Mouse (Mus musculus): ENCODE measurements around the gene Rps6ka1. TPM values are rescaled to one million over a fixed set of nuclear protein-coding genes. Genes with fewer than 3 reads are reported as not detected.

Rps6ka1 gene
- polyA plus RNA-seq, 1 experiment from 2014 or later, result 79.4 TPM

GRCm38 (mm10) chr4:133827354-133827753, 60.2 kb downstream of the Rps6ka1 start:
- H3K27me3 ChIP-seq (ENCODE audit: control insufficient read depth, insufficient read depth, low read depth, low read length), result no peaks in the 10 kb centered on the region
- ATAC-seq (ENCODE audit: low read depth), result no peak
- 68% methylated on average over 6 of the region's 6 CpGs for WGBS (ENCODE audit: insufficient replicate concordance)

GRCm38 (mm10) chr4:133825731-133826130, 61.9 kb downstream of the Rps6ka1 start:
- Histone ChIP-seq H3K9ac (ENCODE audit: low read depth, low read length) (no peak overlapping the region), H3K27ac (ENCODE audit: low read length) (no peak overlapping the region), H3K4me1 (ENCODE audit: control insufficient read depth, low read depth, low read length) (peaks cover 19% of the 10 kb centered on the region), H3K36me3 (ENCODE audit: control insufficient read depth, insufficient read depth) (no peaks in the 10 kb centered on the region), H3K27me3 (ENCODE audit: control insufficient read depth, insufficient read depth, low read depth, low read length) (no peaks in the 10 kb centered on the region), H3K4me3 (ENCODE audit: low read depth, low read length) (no peak overlapping the region), H3K4me2 (ENCODE audit: low read depth, low read length) (no peak overlapping the region), H3K9me3 (replicated peaks; ENCODE audit: control insufficient read depth, low read length) (no peaks in the 10 kb centered on the region)
- ATAC-seq (ENCODE audit: low read depth), result no peak
- WGBS (ENCODE audit: insufficient replicate concordance), result 41% methylated on average over 3 of the region's 3 CpGs

More at GRCm38 (mm10) chr4:133827354-133827753, 60.2 kb downstream of the Rps6ka1 start:
- Histone ChIP-seq H3K4me3 (ENCODE audit: low read depth, low read length) (no peak overlapping the region), H3K9ac (ENCODE audit: low read depth, low read length) (no peak overlapping the region), H3K27ac (ENCODE audit: low read length) (no peak overlapping the region), H3K9me3 (replicated peaks; ENCODE audit: control insufficient read depth, low read length) (no peaks in the 10 kb centered on the region), H3K4me1 (ENCODE audit: control insufficient read depth, low read depth, low read length) (peaks cover 19% of the 10 kb centered on the region), H3K4me2 (ENCODE audit: low read depth, low read length) (no peak overlapping the region), H3K36me3 (ENCODE audit: control insufficient read depth, insufficient read depth) (no peaks in the 10 kb centered on the region)

- no peak overlapping the region for H3K9ac ChIP-seq (ENCODE audit: low read depth, low read length)
- no peak overlapping the region for H3K27ac ChIP-seq (ENCODE audit: low read length)
- H3K4me3 ChIP-seq (ENCODE audit: low read depth, low read length), result no peak overlapping the region
- H3K4me2 ChIP-seq (ENCODE audit: low read depth, low read length), result no peak overlapping the region
- no peaks in the 10 kb centered on the region for H3K27me3 ChIP-seq (ENCODE audit: control insufficient read depth, insufficient read depth, low read depth, low read length)
- WGBS (ENCODE audit: insufficient replicate concordance), result 22% methylated on average over 9 of the region's 9 CpGs
- peaks cover 9% of the 10 kb centered on the region for H3K4me1 ChIP-seq (ENCODE audit: control insufficient read depth, low read depth, low read length)
- ATAC-seq (ENCODE audit: low read depth), result no peak
- H3K36me3 ChIP-seq (ENCODE audit: control insufficient read depth, insufficient read depth), result no peaks in the 10 kb centered on the region
- H3K9me3 ChIP-seq (replicated peaks; ENCODE audit: control insufficient read depth, low read length), result no peaks in the 10 kb centered on the region
Observed at GRCm38 (mm10) chr4:133820806-133821560, 66.6 kb downstream of the Rps6ka1 start.

GRCm38 (mm10) chr4:133820166-133820565, 67.4 kb downstream of the Rps6ka1 start:
- H3K9me3 ChIP-seq (replicated peaks; ENCODE audit: control insufficient read depth, low read length), result no peaks in the 10 kb centered on the region
- H3K36me3 ChIP-seq (ENCODE audit: control insufficient read depth, insufficient read depth), result no peaks in the 10 kb centered on the region
- no peak overlapping the region for H3K27ac ChIP-seq (ENCODE audit: low read length)
- ATAC-seq (ENCODE audit: low read depth), result no peak
- no peak overlapping the region for H3K9ac ChIP-seq (ENCODE audit: low read depth, low read length)
- H3K27me3 ChIP-seq (ENCODE audit: control insufficient read depth, insufficient read depth, low read depth, low read length), result no peaks in the 10 kb centered on the region
- peaks cover 16% of the 10 kb centered on the region for H3K4me1 ChIP-seq (ENCODE audit: control insufficient read depth, low read depth, low read length)
- H3K4me3 ChIP-seq (ENCODE audit: low read depth, low read length), result no peak overlapping the region
- 38% methylated on average over 4 of the region's 4 CpGs for WGBS (ENCODE audit: insufficient replicate concordance)
- H3K4me2 ChIP-seq (ENCODE audit: low read depth, low read length), result no peak overlapping the region

GRCm38 (mm10) chr4:133817356-133817755, 70.2 kb downstream of the Rps6ka1 start:
- peaks cover 27% of the 10 kb centered on the region for H3K4me1 ChIP-seq (ENCODE audit: control insufficient read depth, low read depth, low read length)
- no peaks in the 10 kb centered on the region for H3K36me3 ChIP-seq (ENCODE audit: control insufficient read depth, insufficient read depth)
- 81% methylated on average over 5 of the region's 5 CpGs for WGBS (ENCODE audit: insufficient replicate concordance)
- H3K27me3 ChIP-seq (ENCODE audit: control insufficient read depth, insufficient read depth, low read depth, low read length), result no peaks in the 10 kb centered on the region
- no peak for ATAC-seq (ENCODE audit: low read depth)
- H3K9me3 ChIP-seq (replicated peaks; ENCODE audit: control insufficient read depth, low read length), result no peaks in the 10 kb centered on the region
- H3K27ac ChIP-seq (ENCODE audit: low read length), result no peak overlapping the region
- H3K4me3 ChIP-seq (ENCODE audit: low read depth, low read length), result no peak overlapping the region
- H3K4me2 ChIP-seq (ENCODE audit: low read depth, low read length), result no peak overlapping the region
- no peak overlapping the region for H3K9ac ChIP-seq (ENCODE audit: low read depth, low read length)

- H3K4me3 ChIP-seq (ENCODE audit: low read depth, low read length), result peak overlapping the region; percentile 9; the same call in 1 of the 2 replicates
- H3K4me1 ChIP-seq (ENCODE audit: control insufficient read depth, low read depth, low read length), result peaks cover 27% of the 10 kb centered on the region
- no peak overlapping the region; the same call in 1 of the 2 replicates for H3K9ac ChIP-seq (ENCODE audit: low read depth, low read length)
- no peak for ATAC-seq (ENCODE audit: low read depth)
- WGBS (ENCODE audit: insufficient replicate concordance), result 31% methylated on average over 7 of the region's 7 CpGs
- no peaks in the 10 kb centered on the region for H3K9me3 ChIP-seq (replicated peaks; ENCODE audit: control insufficient read depth, low read length)
- no peak overlapping the region for H3K27ac ChIP-seq (ENCODE audit: low read length)
- H3K27me3 ChIP-seq (ENCODE audit: control insufficient read depth, insufficient read depth, low read depth, low read length), result no peaks in the 10 kb centered on the region
- H3K36me3 ChIP-seq (ENCODE audit: control insufficient read depth, insufficient read depth), result no peaks in the 10 kb centered on the region
- peak overlapping the region; percentile 41 for H3K4me2 ChIP-seq (ENCODE audit: low read depth, low read length)
Observed at GRCm38 (mm10) chr4:133816504-133816875, 71.1 kb downstream of the Rps6ka1 start.

- peak overlapping the region; percentile 97 for H3K4me2 ChIP-seq (ENCODE audit: low read depth, low read length)
- no peaks in the 10 kb centered on the region for H3K27me3 ChIP-seq (ENCODE audit: control insufficient read depth, insufficient read depth, low read depth, low read length)
- H3K36me3 ChIP-seq (ENCODE audit: control insufficient read depth, insufficient read depth), result no peaks in the 10 kb centered on the region
- H3K4me3 ChIP-seq (ENCODE audit: low read depth, low read length), result peak overlapping the region; percentile 9; the same call in 1 of the 2 replicates
- peak overlapping the region; percentile 41; the same call in 1 of the 2 replicates for H3K27ac ChIP-seq (ENCODE audit: low read length)
- H3K4me1 ChIP-seq (ENCODE audit: control insufficient read depth, low read depth, low read length), result peaks cover 27% of the 10 kb centered on the region
- no peak for ATAC-seq (ENCODE audit: low read depth)
- H3K9ac ChIP-seq (ENCODE audit: low read depth, low read length), result peak overlapping the region; percentile 22; the same call in 1 of the 2 replicates
- 20% methylated on average over 16 of the region's 16 CpGs for WGBS (ENCODE audit: insufficient replicate concordance)
- no peaks in the 10 kb centered on the region for H3K9me3 ChIP-seq (replicated peaks; ENCODE audit: control insufficient read depth, low read length)
Observed at GRCm38 (mm10) chr4:133815635-133816503, 71.7 kb downstream of the Rps6ka1 start.

- Histone ChIP-seq H3K4me2 (ENCODE audit: low read depth, low read length) (peak overlapping the region; percentile 97), H3K36me3 (ENCODE audit: control insufficient read depth, insufficient read depth) (no peaks in the 10 kb centered on the region), H3K4me3 (ENCODE audit: low read depth, low read length) (peak overlapping the region; percentile 78), H3K4me1 (ENCODE audit: control insufficient read depth, low read depth, low read length) (peaks cover 27% of the 10 kb centered on the region), H3K9me3 (replicated peaks; ENCODE audit: control insufficient read depth, low read length) (no peaks in the 10 kb centered on the region), H3K27ac (ENCODE audit: low read length) (peak overlapping the region; percentile 99), H3K27me3 (ENCODE audit: control insufficient read depth, insufficient read depth, low read depth, low read length) (no peaks in the 10 kb centered on the region), H3K9ac (ENCODE audit: low read depth, low read length) (peak overlapping the region; percentile 89)
- no peak for ATAC-seq (ENCODE audit: low read depth)
- WGBS (ENCODE audit: insufficient replicate concordance), result 16% methylated on average over 25 of the region's 25 CpGs
Observed at GRCm38 (mm10) chr4:133814804-133815515, 72.6 kb downstream of the Rps6ka1 start.
